Mouse (Mus musculus): Measurements from ENCODE around the gene Utrn.

DNA sequence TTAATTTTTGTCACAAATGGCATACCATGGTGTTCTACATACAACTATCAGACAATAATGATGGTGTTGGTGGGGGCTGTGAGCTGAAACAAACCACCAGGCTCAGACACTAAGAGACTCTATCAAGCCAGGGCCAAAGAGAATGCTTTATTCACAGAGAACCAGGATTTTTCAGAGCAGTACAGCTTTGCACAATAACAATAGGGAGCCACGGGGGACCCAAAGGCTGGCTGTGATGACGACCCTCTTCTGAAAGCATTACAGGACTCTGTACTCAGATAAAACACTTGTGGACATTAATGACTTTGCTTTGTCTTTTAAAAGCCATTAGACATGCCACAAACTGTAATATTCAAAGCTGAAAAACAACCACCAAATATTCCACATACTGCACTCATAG, 273.8 kb downstream of the Utrn start:
- no peak for TF ChIP-seq CTCF (IDR thresholded peaks at IDR 0.05; ENCODE audit: control insufficient read depth, insufficient read depth, low read length)
- no peak for TF ChIP-seq POLR2A (IDR thresholded peaks at IDR 0.05; ENCODE audit: borderline replicate concordance, control insufficient read depth, low read depth, low read length)
